Mouse (Mus musculus) gastrocnemius, postnatal 10 days (tissue): Measurements from ENCODE around the gene Vps37c. TPM values are rescaled to one million over a fixed set of nuclear protein-coding genes. Genes with fewer than 3 reads are reported as not detected.

Source experiments
- total RNA-seq, 2 experiments: library from RNA; stranded (reverse); gene quantifications; 2 replicates each; pipeline ENCODE4 v1.2.3; 2021

Vps37c gene
- total RNA-seq, 2 experiments from 2014 or later: 17.3 to 23.1 TPM

Other genes with a start within 250 kb of the Vps37c start
- gene Lrrc10b, start 231.3 kb upstream of the Vps37c start, total RNA-seq: under 1 TPM; 0.40 to 0.43 TPM
- gene Ppp1r32, start 205.8 kb upstream of the Vps37c start, total RNA-seq: 1 to 10 TPM in 1 of 2 experiments, under 1 TPM in 1; 0.40 to 1.3 TPM
- 10 to 100 TPM; 26.6 to 33.0 TPM for gene Cpsf7, start 163.5 kb upstream of the Vps37c start, total RNA-seq
- 10 to 100 TPM; 42.5 to 45.1 TPM for gene Sdhaf2, start 162.6 kb upstream of the Vps37c start, total RNA-seq
- gene Tmem216, start 132.5 kb upstream of the Vps37c start, total RNA-seq: 1 to 10 TPM; 2.3 to 3.0 TPM
- gene Cyb561a3, start 111.6 kb upstream of the Vps37c start, total RNA-seq: 1 to 10 TPM; 5.0 to 6.1 TPM
- 1 to 10 TPM; 2.3 to 3.3 TPM for gene Tmem138, start 111.4 kb upstream of the Vps37c start, total RNA-seq
- 100 to 1,000 TPM; 208 to 236 TPM for gene Ddb1, start 83.4 kb upstream of the Vps37c start, total RNA-seq
- gene Tkfc, start 83.1 kb upstream of the Vps37c start, total RNA-seq: 1 to 10 TPM; 7.9 to 8.0 TPM
- under 1 TPM; 0.05 to 0.81 TPM for gene Vwce, start 54.5 kb upstream of the Vps37c start, total RNA-seq
- gene Pga5, start 10.7 kb upstream of the Vps37c start, total RNA-seq: not detected
- gene Cd5, start 50.3 kb downstream of the Vps37c start, total RNA-seq: under 1 TPM in 1 of 2 experiments, not detected in 1; 0.25 TPM
- under 1 TPM in 1 of 2 experiments, not detected in 1; 0.26 TPM for gene Cd6, start 141.3 kb downstream of the Vps37c start, total RNA-seq
- 1 to 10 TPM in 1 of 2 experiments, under 1 TPM in 1; 0.75 to 1.6 TPM for gene Slc15a3, start 151.0 kb downstream of the Vps37c start, total RNA-seq
- gene Tmem132a, start 181.2 kb downstream of the Vps37c start, total RNA-seq: 10 to 100 TPM; 26.9 to 29.9 TPM
- 100 to 1,000 TPM; 208 to 212 TPM for gene Tmem109, start 193.3 kb downstream of the Vps37c start, total RNA-seq
- gene Prpf19, start 206.5 kb downstream of the Vps37c start, total RNA-seq: 100 to 1,000 TPM; 264 to 270 TPM
- gene Zp1, start 231.9 kb downstream of the Vps37c start, total RNA-seq: under 1 TPM in 1 of 2 experiments, not detected in 1; 0.23 TPM
- under 1 TPM in 1 of 2 experiments, not detected in 1; 0.14 TPM for gene Ptgdr2, start 248.4 kb downstream of the Vps37c start, total RNA-seq